Mouse (Mus musculus): ENCODE measurements at regions not wholly inside any gene's neighbourhood (a gene's known extent, or its start where the extent isn't known, plus 50 kb on each side); places are given as distances from the start of the nearest gene placed in this dataset.

GRCm38 (mm10) chr13:28795274-28795673, 158.2 kb downstream of the Sox4 start:
- DNase-seq (ENCODE audit: low spot score in 2 of 2) = no peak

GRCm38 (mm10) chr13:28794547-28794946, 159.0 kb downstream of the Sox4 start:
- no peak for DNase-seq (ENCODE audit: low spot score in 2 of 2)

- no peak for DNase-seq (ENCODE audit: low spot score in 2 of 2)
These were observed 160.2 kb downstream of the Sox4 start for GRCm38 (mm10) chr13:28793166-28793935.

- DNase-seq (ENCODE audit: low spot score in 2 of 2) = no peak
These were observed 160.9 kb downstream of the Sox4 start for GRCm38 (mm10) chr13:28792461-28793165.

- no peak for DNase-seq (ENCODE audit: low spot score in 2 of 2)
These were observed 163.1 kb downstream of the Sox4 start for GRCm38 (mm10) chr13:28790381-28790780.

GRCm38 (mm10) chr13:28787331-28787643, 166.2 kb downstream of the Sox4 start:
- no peak for DNase-seq (ENCODE audit: low spot score in 2 of 2)

GRCm38 (mm10) chr13:28786629-28787330, 166.7 kb downstream of the Sox4 start:
- DNase-seq (ENCODE audit: low spot score in 2 of 2) = no peak

- DNase-seq (ENCODE audit: low spot score in 2 of 2) = no peak
These were observed 170.8 kb downstream of the Sox4 start for GRCm38 (mm10) chr13:28782497-28783246.

GRCm38 (mm10) chr13:28782081-28782480, 171.4 kb downstream of the Sox4 start:
- no peak for DNase-seq (ENCODE audit: low spot score in 2 of 2)

- no peak for DNase-seq (ENCODE audit: low spot score in 2 of 2)
These were observed 171.9 kb downstream of the Sox4 start for GRCm38 (mm10) chr13:28781660-28782059.

GRCm38 (mm10) chr13:28780462-28780861, 173.1 kb downstream of the Sox4 start:
- DNase-seq (ENCODE audit: low spot score in 2 of 2) = no peak

GRCm38 (mm10) chr13:28775142-28775815, 178.2 kb downstream of the Sox4 start:
- no peak for DNase-seq (ENCODE audit: low spot score in 2 of 2)

- no peak for DNase-seq (ENCODE audit: low spot score in 2 of 2)
These were observed 178.9 kb downstream of the Sox4 start for GRCm38 (mm10) chr13:28774649-28775048.

- no peak for DNase-seq (ENCODE audit: low spot score in 2 of 2)
These were observed 180.0 kb downstream of the Sox4 start for GRCm38 (mm10) chr13:28773466-28773865.

- DNase-seq (ENCODE audit: low spot score in 2 of 2) = no peak
These were observed 183.0 kb downstream of the Sox4 start for GRCm38 (mm10) chr13:28770531-28770930.

GRCm38 (mm10) chr13:28770018-28770417, 183.5 kb downstream of the Sox4 start:
- DNase-seq (ENCODE audit: low spot score in 2 of 2) = no peak

GRCm38 (mm10) chr13:28768717-28769426, 184.6 kb downstream of the Sox4 start:
- DNase-seq (ENCODE audit: low spot score in 2 of 2) = no peak

GRCm38 (mm10) chr13:28762555-28762954, 191.0 kb downstream of the Sox4 start:
- DNase-seq (ENCODE audit: low spot score in 2 of 2) = no peak

- DNase-seq (ENCODE audit: low spot score in 2 of 2) = no peak
These were observed 194.5 kb downstream of the Sox4 start for GRCm38 (mm10) chr13:28759026-28759425.

GRCm38 (mm10) chr13:28757846-28758522, 195.5 kb downstream of the Sox4 start:
- DNase-seq (ENCODE audit: low spot score in 2 of 2) = no peak
